Mouse (Mus musculus): ENCODE measurements at regions not wholly inside any gene's neighbourhood (a gene's known extent, or its start where the extent isn't known, plus 50 kb on each side); places are given as distances from the start of the nearest gene placed in this dataset.

DNA sequence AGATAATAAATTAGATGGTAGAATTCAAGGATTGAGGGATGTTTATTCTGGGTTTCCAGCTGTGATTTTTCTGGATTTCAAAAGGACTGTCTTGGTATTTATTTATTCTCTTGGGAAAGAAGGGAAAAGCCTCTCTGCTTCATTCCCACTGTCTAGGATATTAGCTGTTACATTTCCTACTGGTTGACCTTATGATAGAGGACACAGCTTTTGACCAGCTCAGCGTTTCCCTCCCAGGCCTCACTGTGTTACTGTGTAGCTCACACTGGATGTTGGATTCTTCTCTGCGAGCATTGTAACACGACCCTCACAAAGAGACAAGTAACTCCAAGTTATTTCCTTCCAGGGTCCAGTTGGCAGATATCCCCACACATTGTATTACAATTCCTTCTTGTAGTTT lies 97.4 kb upstream of the Itga1 start:
- TF ChIP-seq CTCF (IDR thresholded peaks at IDR 0.05; ENCODE audit: low read depth): no peak
- TF ChIP-seq EP300 (IDR thresholded peaks at IDR 0.05; ENCODE audit: low read depth): no peak
